Mouse (Mus musculus) 3134 (cell line): ENCODE measurements around the gene Ugt2b35.
"Not testable (repeated sequence)": the region's sequence is repeated elsewhere in the genome, so short reads cannot be mapped to it uniquely, and the experiment has no call there.

ENCODE experiments used
- DNase-seq: peaks from one replicate; pipeline ENCODE4 v3.0.0-alpha.2; 2011; ENCODE audit warnings: low spot score; ENCODE audit not compliant: insufficient read length; ENCODE audit errors: extremely low read depth

The Ugt2b35 gene

GRCm38 (mm10) chr5:87000395-87001073, at the start of gene Ugt2b35:
Gene Ugt2b35 (plus strand): TSS chr5:87000860.
- DNase-seq = no peak

- no peak for DNase-seq
Observed at GRCm38 (mm10) chr5:86960504-86960903, 40.2 kb upstream of the Ugt2b35 start.

- no peak for DNase-seq
Observed at GRCm38 (mm10) chr5:86961587-86962358, 38.9 kb upstream of the Ugt2b35 start.

- not testable (repeated sequence) for DNase-seq
Observed at GRCm38 (mm10) chr5:86962849-86963248, 37.8 kb upstream of the Ugt2b35 start.

GRCm38 (mm10) chr5:86967271-86967670, 33.4 kb upstream of the Ugt2b35 start:
- DNase-seq = not testable (repeated sequence)

- DNase-seq = no peak
Observed at GRCm38 (mm10) chr5:87004735-87005134, 4.1 kb downstream of the Ugt2b35 start.

GRCm38 (mm10) chr5:87015477-87015876, 14.8 kb downstream of the Ugt2b35 start:
- no peak for DNase-seq

- no peak for DNase-seq
Observed at GRCm38 (mm10) chr5:87027359-87027758, 26.7 kb downstream of the Ugt2b35 start.

- DNase-seq = no peak
Observed at GRCm38 (mm10) chr5:87030624-87031023, 30.0 kb downstream of the Ugt2b35 start.
